In genomic region chr12:83921535-83922381, GRCm38 (mm10) we compare ENCODE assay signal across 8 mouse cellular contexts. TPM values are rescaled to one million over a fixed set of nuclear protein-coding genes. Genes with fewer than 3 reads are reported as not detected.
DNase-seq lines count a peak whose midpoint lies in the region; ATAC-seq lines count a peak whose summit lies in the region.

Numb (minus strand) TSS chr12:83921934.

- peak; percentile 99 for DNase-seq in ES-CJ7 (ENCODE audit: low read depth, low spot score)
- peak; percentile 99 for DNase-seq in cerebellum, adult 11 months
- DNase-seq in forebrain, embryonic 14.5 days (ENCODE audit: low spot score), result peak; percentile 99
- DNase-seq in heart, postnatal 14 days, result peak; percentile 97
- peak; percentile 99 for DNase-seq in layer of hippocampus, adult 11-12 months (ENCODE audit: low spot score)
- DNase-seq in lung, adult 18-20 months, result peak; percentile 99
- DNase-seq in testis, postnatal 14 days (ENCODE audit: low spot score), result peak; percentile 99

- H3K4me1 ChIP-seq in forebrain, embryonic 14.5 days (ENCODE audit: control insufficient read depth, insufficient read depth, low read length), result peaks cover 5% of the 10 kb centered on the region
- peaks cover 26% of the 10 kb centered on the region for H3K4me1 ChIP-seq in neural tube, embryonic 15.5 days

- H3K4me2 ChIP-seq in forebrain, embryonic 14.5 days (ENCODE audit: low read length), result peak within 1 kb of the TSS; percentile 93
- H3K4me2 ChIP-seq in neural tube, embryonic 15.5 days, result peak within 1 kb of the TSS; percentile 89

- H3K36me3 ChIP-seq in forebrain, embryonic 14.5 days (ENCODE audit: control insufficient read depth, insufficient read depth, low read length), result no peaks in the 10 kb centered on the region
- no peaks in the 10 kb centered on the region for H3K36me3 ChIP-seq in neural tube, embryonic 15.5 days

- intact Hi-C loops in heart, postnatal 14 days (cut with DNase I), result loop anchor here (2.0 kb wide), 1 partner anchor 29 kb away; the partner anchor contains the start of gene Riox1

- H3K27me3 ChIP-seq in forebrain, embryonic 14.5 days (replicated peaks; ENCODE audit: control insufficient read depth, insufficient read depth, low read length), result no peaks in the 10 kb centered on the region
- H3K27me3 ChIP-seq in neural tube, embryonic 15.5 days (replicated peaks), result no peaks in the 10 kb centered on the region

- peak within 1 kb of the TSS; percentile 83 for H3K4me3 ChIP-seq in forebrain, embryonic 14.5 days (ENCODE audit: low read depth, low read length)
- peak within 1 kb of the TSS; percentile 95 for H3K4me3 ChIP-seq in neural tube, embryonic 15.5 days (replicated peaks)

- H3K27ac ChIP-seq in forebrain, embryonic 14.5 days (ENCODE audit: low read depth, low read length), result peak within 1 kb of the TSS; percentile 81
- peak within 1 kb of the TSS; percentile 87 for H3K27ac ChIP-seq in neural tube, embryonic 15.5 days (replicated peaks)

- peak within 1 kb of the TSS; percentile 80 for H3K9ac ChIP-seq in forebrain, embryonic 14.5 days (ENCODE audit: low read length)
- peak within 1 kb of the TSS; percentile 87 for H3K9ac ChIP-seq in neural tube, embryonic 15.5 days (replicated peaks)

- under 1% methylated on average over 56 of the region's 63 CpGs for WGBS in forebrain, embryonic 14.5 days
- under 1% methylated on average over 58 of the region's 63 CpGs for WGBS in neural tube, embryonic 15.5 days

- no peaks in the 10 kb centered on the region for H3K9me3 ChIP-seq in forebrain, embryonic 14.5 days (replicated peaks; ENCODE audit: control insufficient read depth, low read length)
- H3K9me3 ChIP-seq in neural tube, embryonic 15.5 days (replicated peaks), result no peaks in the 10 kb centered on the region

- peak; percentile 100 for ATAC-seq in forebrain, embryonic 14.5 days
- peak; percentile 100 for ATAC-seq in neural tube, embryonic 15.5 days (ENCODE audit: low FRiP score)

RNA-seq across cellular contexts. Expression of gene Numb, which starts in this region (rescaled TPM):
- polyA plus RNA-seq in forebrain, embryonic 14.5 days (2014; fragmentation: Nextera tagmentation; extraction: Ambion mirVana), result 12.9 and 16.2 TPM in 2 replicates
- total RNA-seq in heart, postnatal 14 days (2021), result 10 to 100 TPM; 37.2 to 38.0 TPM
- polyA plus RNA-seq in neural tube, embryonic 15.5 days (2015; fragmentation: Nextera tagmentation; extraction: Ambion mirVana), result 14.9 and 17.4 TPM in 2 replicates

Comparison
In these comparisons a context has a peak if more than half of its experiments do, and no peak if none do; other contexts are left out.
1. Peak in every context shown above with its lines: DNase-seq, ATAC-seq, H3K4me3 ChIP-seq and H3K27ac ChIP-seq.